Comparison of ENCODE assay signal across 18 mouse cellular contexts in genomic region chr6:134381462-134381861, GRCm38 (mm10). TPM values are rescaled to one million over a fixed set of nuclear protein-coding genes. Genes with fewer than 3 reads are reported as not detected.
"Had no signal": no experiment of that assay in that cellular context is flagged by ENCODE, and none has a peak within 500 bp of the region (broad histone marks: within the 10 kb centered on the region; RNA-seq: fewer than 3 reads in every experiment).

No protein-coding gene starts in this region.

- H3K27me3 ChIP-seq: lung, embryonic 15.5 days; midbrain, embryonic 13.5 days; midbrain, embryonic 15.5 days; neural tube, embryonic 12.5 days; stomach, embryonic 15.5 days had no signal

- H3K9ac ChIP-seq: lung, embryonic 15.5 days; midbrain, embryonic 13.5 days; midbrain, embryonic 15.5 days; neural tube, embryonic 12.5 days; stomach, embryonic 15.5 days had no signal

- H3K4me2 ChIP-seq: lung, embryonic 15.5 days; midbrain, embryonic 11.5 days; midbrain, embryonic 13.5 days; midbrain, embryonic 15.5 days; neural tube, embryonic 12.5 days; stomach, embryonic 15.5 days had no signal

- DNase-seq: lung, adult 2 months; lung, postnatal 14 days; lung, postnatal 36 days; right cerebral cortex, postnatal 14 days; thymus, adult 2 months; thymus, postnatal 25 days; thymus, postnatal 4 days had no signal

- H3K27ac ChIP-seq: lung, embryonic 15.5 days; macrophage; midbrain, embryonic 13.5 days; midbrain, embryonic 15.5 days; neural tube, embryonic 12.5 days; stomach, embryonic 15.5 days; stomach, postnatal 0 days had no signal

- H3K4me1 ChIP-seq: lung, embryonic 15.5 days; megakaryocyte, embryonic 14.5 days; midbrain, embryonic 13.5 days; midbrain, embryonic 15.5 days; neural tube, embryonic 12.5 days; stomach, embryonic 15.5 days had no signal

- ATAC-seq: lung, postnatal 0 days; midbrain, embryonic 13.5 days; midbrain, embryonic 15.5 days had no signal

- H3K9me3 ChIP-seq: lung, embryonic 15.5 days; midbrain, embryonic 13.5 days; midbrain, embryonic 15.5 days; stomach, embryonic 15.5 days had no signal

- H3K4me3 ChIP-seq: lung, embryonic 15.5 days; megakaryocyte, embryonic 14.5 days; midbrain, embryonic 13.5 days; midbrain, embryonic 15.5 days; neural tube, embryonic 12.5 days; stomach, embryonic 15.5 days had no signal

- H3K36me3 ChIP-seq: lung, embryonic 15.5 days; midbrain, embryonic 13.5 days; midbrain, embryonic 15.5 days; neural tube, embryonic 12.5 days; stomach, embryonic 15.5 days had no signal

RNA-seq across cellular contexts. Expression of gene Bcl2l14, which starts 14.7 kb away (rescaled TPM):
- total RNA-seq: midbrain, postnatal 0 days had no signal
- polyA plus RNA-seq: midbrain, embryonic 11.5 days; midbrain, embryonic 13.5 days; midbrain, postnatal 0 days had no signal
